Comparison of ENCODE assay signal across 8 mouse cellular contexts in the genomic region with DNA sequence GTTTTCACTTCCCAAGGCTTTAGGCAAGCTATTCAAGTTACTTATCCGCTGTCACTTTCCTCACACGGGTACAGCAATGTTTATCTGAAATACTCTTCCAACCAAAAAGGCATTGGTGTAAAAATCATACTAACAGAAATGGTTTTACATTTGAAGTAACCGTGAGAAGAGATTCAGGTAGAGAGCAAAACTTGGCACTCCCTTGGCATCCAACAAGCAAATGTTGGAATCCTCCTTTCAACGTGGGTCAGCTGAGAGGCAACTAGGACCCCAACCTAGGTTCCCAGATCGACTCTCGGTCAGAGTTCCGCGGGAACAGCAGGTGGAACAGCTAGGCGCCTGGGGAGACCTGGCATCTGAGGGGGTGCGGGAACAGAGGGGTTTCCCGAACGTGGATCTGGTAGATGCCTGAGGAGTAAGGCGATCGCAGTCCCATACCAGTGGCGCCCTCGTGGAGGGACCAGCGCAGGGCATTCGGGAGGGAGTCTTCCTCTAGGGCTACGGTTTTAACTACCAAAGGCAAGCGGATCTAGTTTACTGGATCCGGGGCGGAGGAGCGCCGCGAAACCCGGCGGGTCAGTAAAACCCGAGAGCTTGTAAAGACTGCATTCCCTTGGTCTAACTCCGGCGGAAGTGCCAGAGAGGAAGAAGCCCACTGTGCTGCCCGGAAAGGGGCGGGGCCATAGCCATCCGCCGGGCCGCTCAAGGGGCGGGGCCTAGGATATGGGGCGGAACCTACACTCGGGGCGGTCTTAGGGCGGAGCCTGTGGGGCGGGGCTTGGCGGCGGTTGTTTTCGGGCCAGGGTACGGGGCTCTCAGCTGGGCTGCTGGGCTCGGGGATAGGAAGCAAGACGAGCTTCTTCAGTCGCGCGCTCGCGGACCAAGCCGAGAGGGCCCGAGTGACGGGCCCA. TPM values are rescaled to one million over a fixed set of nuclear protein-coding genes. Genes with fewer than 3 reads are reported as not detected.
DNase-seq lines count a peak whose midpoint lies in the region; ATAC-seq and TF ChIP-seq lines count a peak whose summit lies in the region.

A gene (plus strand): TSS at position 781 of the 911 bp plus-strand sequence.

- in situ Hi-C loops in CH12.LX (cut with MboI; ENCODE audit: low pct_ligation_motif_present, low pct_unique_long_range_greater_than_20kb, low sequenced_read_pairs), result no loop called here

- peak within 1 kb of the TSS; percentile 62 to 80 (median 63) for H3K4me3 ChIP-seq in CH12.LX (replicated peaks in 1 of 3; ENCODE audit: low read depth in 2 of 3, low read length in 2 of 3, poor library complexity in 1 of 3)
- H3K4me3 ChIP-seq in forebrain, embryonic 10.5 days, result peak within 1 kb of the TSS; percentile 65
- peak within 1 kb of the TSS; percentile 75 to 80 for H3K4me3 ChIP-seq in heart, embryonic 14.5 days (ENCODE audit: control insufficient read depth in 1 of 2, insufficient read depth in 1 of 2, low read depth in 1 of 2, low read length in 2 of 2)
- H3K4me3 ChIP-seq in liver, embryonic 12.5 days, result peak within 1 kb of the TSS; percentile 91

- peak; percentile 99 for ATAC-seq in heart, embryonic 14.5 days (ENCODE audit: insufficient number of reproducible peaks, insufficient read depth, low FRiP score, low read depth)
- ATAC-seq in liver, embryonic 12.5 days, result peak; percentile 92

- peak within 1 kb of the TSS; percentile 86 for H3K4me2 ChIP-seq in CH12.LX (ENCODE audit: insufficient read depth, low read depth, poor library complexity, severe bottlenecking)
- H3K4me2 ChIP-seq in heart, embryonic 14.5 days (ENCODE audit: low read length), result peak within 1 kb of the TSS; percentile 95
- peak within 1 kb of the TSS; percentile 92 for H3K4me2 ChIP-seq in liver, embryonic 12.5 days

- no peak for TF ChIP-seq EP300 in CH12.LX (IDR thresholded peaks at IDR 0.05; ENCODE audit: low read length)

- TF ChIP-seq RAD21 in CH12.LX (IDR thresholded peaks at IDR 0.05; ENCODE audit: low read depth, low read length), result no peak

- H3K9me3 ChIP-seq in CH12.LX (replicated peaks; ENCODE audit: low read length), result no peaks in the 10 kb centered on the region
- no peaks in the 10 kb centered on the region; the same call in 1 of the 2 replicates for H3K9me3 ChIP-seq in forebrain, embryonic 10.5 days
- H3K9me3 ChIP-seq in heart, embryonic 14.5 days (ENCODE audit: control insufficient read depth, low read length), result no peaks in the 10 kb centered on the region
- no peaks in the 10 kb centered on the region for H3K9me3 ChIP-seq in liver, embryonic 12.5 days (replicated peaks)

- DNase-seq in CH12.LX (ENCODE audit: extremely low read depth), result peak; percentile 87
- DNase-seq in c-Kit-positive CD71-negative TER-119-negative erythroid progenitor cells, embryonic 14.5 days (ENCODE audit: low read depth), result peak; percentile 83
- DNase-seq in forebrain, embryonic 10.5 days (ENCODE audit: extremely low spot score, low spot score), result peak; percentile 97
- peak; percentile 98 for DNase-seq in kidney, postnatal 14 days
- DNase-seq in naive thymus-derived CD4-positive, alpha-beta T cell, adult 2 months (ENCODE audit: low read depth), result peak; percentile 97
- DNase-seq in splenic B cell, adult 2 months (ENCODE audit: low read depth, low spot score), result peak; percentile 95

- under 1% methylated on average over 55 of the region's 55 CpGs for WGBS in forebrain, embryonic 10.5 days
- 1% methylated on average over 55 of the region's 55 CpGs for WGBS in heart, embryonic 14.5 days
- WGBS in liver, embryonic 12.5 days (ENCODE audit: insufficient replicate concordance), result under 1% methylated on average over 55 of the region's 55 CpGs

- peak within 1 kb of the TSS; percentile 79 for H3K9ac ChIP-seq in CH12.LX (ENCODE audit: insufficient read depth, low read depth)
- H3K9ac ChIP-seq in heart, embryonic 14.5 days (ENCODE audit: low read length), result peak within 1 kb of the TSS; percentile 90
- peak within 1 kb of the TSS; percentile 94 for H3K9ac ChIP-seq in liver, embryonic 12.5 days

- peak; percentile 97 for TF ChIP-seq POLR2A in CH12.LX (IDR thresholded peaks at IDR 0.05; ENCODE audit: low read depth, low read length)

- H3K36me3 ChIP-seq in CH12.LX (replicated peaks in 1 of 2; ENCODE audit: control insufficient read depth in 1 of 2, insufficient read depth in 1 of 2, low read length in 1 of 2), result no peaks in the 10 kb centered on the region
- no peaks in the 10 kb centered on the region for H3K36me3 ChIP-seq in forebrain, embryonic 10.5 days (replicated peaks)
- no peaks in the 10 kb centered on the region for H3K36me3 ChIP-seq in heart, embryonic 14.5 days (ENCODE audit: control insufficient read depth, insufficient read depth, low read length)
- H3K36me3 ChIP-seq in liver, embryonic 12.5 days, result peaks cover 15% of the 10 kb centered on the region
- H3K36me3 ChIP-seq in splenic B cell, adult 2 months (ENCODE audit: control insufficient read depth, insufficient read depth, low read length, poor library complexity, severe bottlenecking), result no peaks in the 10 kb centered on the region

- dilution Hi-C loops in CH12.LX (cut with MboI; ENCODE audit: extremely low pct_ligation_motif_present, extremely low pct_unique_long_range_greater_than_20kb, low sequenced_read_pairs), result no loop called here

- peak within 1 kb of the TSS; percentile 19; the same call in 1 of the 2 replicates for H3K27ac ChIP-seq in CH12.LX (ENCODE audit: insufficient read depth, low read depth)
- peak within 1 kb of the TSS; percentile 88 for H3K27ac ChIP-seq in forebrain, embryonic 10.5 days
- H3K27ac ChIP-seq in heart, embryonic 14.5 days (replicated peaks in 1 of 2; ENCODE audit: control insufficient read depth in 1 of 2, insufficient read depth in 1 of 2, low read depth in 2 of 2, low read length in 2 of 2), result peak within 1 kb of the TSS; percentile 95 to 97
- peak within 1 kb of the TSS; percentile 94 for H3K27ac ChIP-seq in liver, embryonic 12.5 days

- H3K4me1 ChIP-seq in CH12.LX (ENCODE audit: control insufficient read depth in 1 of 2, insufficient read depth in 2 of 2), result peaks cover 4 to 15% of the 10 kb centered on the region in 2 experiments; a peak in 3 of 4 replicates
- peaks cover 29% of the 10 kb centered on the region for H3K4me1 ChIP-seq in forebrain, embryonic 10.5 days
- H3K4me1 ChIP-seq in heart, embryonic 14.5 days (ENCODE audit: control insufficient read depth in 2 of 2, insufficient read depth in 2 of 2, low read length in 2 of 2), result peaks cover 8 to 16% of the 10 kb centered on the region in 2 experiments
- H3K4me1 ChIP-seq in liver, embryonic 12.5 days, result peaks cover 49% of the 10 kb centered on the region

- peaks cover 19% of the 10 kb centered on the region for H3K27me3 ChIP-seq in CH12.LX (replicated peaks)
- peaks cover 14% of the 10 kb centered on the region for H3K27me3 ChIP-seq in forebrain, embryonic 10.5 days (ENCODE audit: poor library complexity, severe bottlenecking)
- no peaks in the 10 kb centered on the region for H3K27me3 ChIP-seq in heart, embryonic 14.5 days (ENCODE audit: control insufficient read depth, insufficient read depth, low read length)
- no peaks in the 10 kb centered on the region for H3K27me3 ChIP-seq in liver, embryonic 12.5 days (replicated peaks)
- no peaks in the 10 kb centered on the region for H3K27me3 ChIP-seq in splenic B cell, adult 2 months (ENCODE audit: control insufficient read depth, insufficient read depth, low read length, poor library complexity, severe bottlenecking)

- H3K79me2 ChIP-seq in CH12.LX (replicated peaks; ENCODE audit: control insufficient read depth, extremely low read depth, insufficient read depth, poor library complexity, severe bottlenecking), result no peaks in the 10 kb centered on the region

- TF ChIP-seq CTCF in CH12.LX (conservative IDR thresholded peaks at IDR 0.05 in 1 of 2, IDR thresholded peaks at IDR 0.05 in 1 of 2; ENCODE audit: low read depth in 2 of 2, low read length in 2 of 2), result no peak

TF ChIP-seq in CH12.LX, 34 proteins besides CTCF, POLR2A, EP300 and RAD21:
- TF ChIP-seq MAZ (IDR thresholded peaks at IDR 0.05; ENCODE audit: low read depth, low read length), result 0 out of 2 replicates have a peak, but pooled peaks have one; percentile 2
- peak; percentile 65 for TF ChIP-seq SIN3A (IDR thresholded peaks at IDR 0.05; ENCODE audit: low read length)
- TF ChIP-seq RCOR1 (conservative IDR thresholded peaks at IDR 0.05; ENCODE audit: low read depth, low read length), result no peak
- TF ChIP-seq MXI1 (IDR thresholded peaks at IDR 0.05; ENCODE audit: low read depth, low read length), result peak; percentile 7; the same call in 1 of the 2 replicates
- no peak; the same call in 1 of the 2 replicates for TF ChIP-seq ZMIZ1 (IDR thresholded peaks at IDR 0.05; ENCODE audit: low read depth, low read length)
- no peak; the same call in 1 of the 2 replicates for TF ChIP-seq ETS1 (conservative IDR thresholded peaks at IDR 0.05; ENCODE audit: low read depth, low read length)
- peak; percentile 85 for TF ChIP-seq TBP (conservative IDR thresholded peaks at IDR 0.05; ENCODE audit: low read depth, low read length)
- TF ChIP-seq NELFE (IDR thresholded peaks at IDR 0.05; ENCODE audit: low read depth, low read length), result peak; percentile 91
- TF ChIP-seq ELF1 (IDR thresholded peaks at IDR 0.05; ENCODE audit: low read depth, low read length), result peak; percentile 85
- TF ChIP-seq TCF12 (IDR thresholded peaks at IDR 0.05; ENCODE audit: low read depth, low read length), result peak; percentile 66
- peak; percentile 66 for TF ChIP-seq HCFC1 (IDR thresholded peaks at IDR 0.05; ENCODE audit: low read depth, low read length)
- peak; percentile 78; the same call in 1 of the 2 replicates for TF ChIP-seq POLR2AphosphoS2 (IDR thresholded peaks at IDR 0.05; ENCODE audit: low read depth, low read length)

RNA-seq across cellular contexts. Expression of the gene that starts here (rescaled TPM):
- total RNA-seq in CH12.LX (2012; rRNA removed), result 5.0 and 5.2 TPM in 2 replicates
- total RNA-seq in CH12.LX (2014; rRNA removed), result 3.8 and 4.3 TPM in 2 replicates
- 1.9 and 2.2 TPM in 2 replicates for polyA plus RNA-seq in CH12.LX (2012; ENCODE audit: insufficient read length, low read depth)
- 8.2 and 8.9 TPM in 2 replicates for polyA plus RNA-seq in forebrain, embryonic 10.5 days (2016; fragmentation: Nextera tagmentation; extraction: Ambion mirVana)
- 11.0 and 12.6 TPM in 2 replicates for polyA plus RNA-seq in heart, embryonic 14.5 days (2014; fragmentation: Nextera tagmentation; extraction: Ambion mirVana)
- polyA plus RNA-seq in liver, embryonic 12.5 days (2016; fragmentation: Nextera tagmentation; extraction: Ambion mirVana), result 26.7 and 27.6 TPM in 2 replicates

Comparison
In these comparisons a context has a peak if more than half of its experiments do, and no peak if none do; other contexts are left out.
1. Peak in every context shown above with its lines: DNase-seq, ATAC-seq, H3K4me3 ChIP-seq and H3K27ac ChIP-seq.
2. H3K27ac ChIP-seq: peak in every context shown above with its lines; median percentile 96 in heart, embryonic 14.5 days; 94 in liver, embryonic 12.5 days; 88 in forebrain, embryonic 10.5 days; 19 in CH12.LX.